Mouse (Mus musculus): ENCODE results near the gene 9230102O04Rik. TPM values are rescaled to one million over a fixed set of nuclear protein-coding genes. Genes with fewer than 3 reads are reported as not detected.

The 9230102O04Rik gene
- polyA plus RNA-seq, 1 experiment from 2014 or later, result not detected

DNA sequence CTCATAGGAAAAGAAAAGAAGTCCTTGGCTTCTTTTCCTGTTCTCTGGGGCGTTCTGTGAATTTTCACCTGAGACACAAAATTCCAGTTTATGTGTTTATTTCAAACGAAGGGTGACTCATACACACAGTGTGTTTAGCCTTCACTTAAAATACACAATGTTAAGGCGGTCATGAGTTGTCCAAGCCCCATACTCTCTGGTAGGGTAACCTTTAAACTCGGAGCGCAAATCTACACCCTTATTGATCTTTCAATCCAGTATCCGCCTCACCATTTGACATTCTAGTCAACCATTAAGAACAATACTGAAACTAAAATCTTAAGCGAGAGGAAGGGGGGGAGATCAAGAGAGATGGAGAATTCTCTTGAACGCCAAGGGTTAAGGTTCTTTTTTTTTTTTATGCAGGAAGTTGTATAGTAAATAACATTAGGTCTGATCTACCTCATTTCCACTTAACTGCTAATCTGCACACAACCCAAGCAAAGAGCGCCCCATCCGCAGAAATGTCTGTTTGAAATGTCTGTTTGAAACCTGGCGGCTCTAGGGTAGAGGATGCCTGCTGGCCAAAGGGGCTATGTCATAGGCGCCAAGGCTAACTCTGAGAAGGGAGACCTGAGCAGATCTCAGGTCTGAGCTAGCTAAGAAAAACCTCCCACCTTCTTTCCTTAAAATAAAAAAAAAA is 13.5 kb downstream of the 9230102O04Rik start:
- Histone ChIP-seq H3K27me3 (ENCODE audit: control insufficient read depth, insufficient read depth, low read depth, low read length) (peaks cover 66% of the 10 kb centered on the region), H3K9ac (ENCODE audit: low read length) (no peak overlapping the region), H3K36me3 (ENCODE audit: control insufficient read depth, insufficient read depth, low read length) (no peaks in the 10 kb centered on the region), H3K4me1 (replicated peaks; ENCODE audit: control insufficient read depth, insufficient read depth, low read length) (peaks cover 15% of the 10 kb centered on the region), H3K9me3 (ENCODE audit: control insufficient read depth, low read length) (no peaks in the 10 kb centered on the region), H3K27ac (ENCODE audit: low read length) (no peak overlapping the region), H3K4me3 (ENCODE audit: low read length) (peak overlapping the region; percentile 62), H3K4me2 (ENCODE audit: low read depth, low read length) (peak overlapping the region; percentile 99; the same call in 1 of the 2 replicates)
- 30% methylated on average over 12 of the region's 12 CpGs for WGBS
- ATAC-seq (ENCODE audit: low read depth), result no peak

DNA sequence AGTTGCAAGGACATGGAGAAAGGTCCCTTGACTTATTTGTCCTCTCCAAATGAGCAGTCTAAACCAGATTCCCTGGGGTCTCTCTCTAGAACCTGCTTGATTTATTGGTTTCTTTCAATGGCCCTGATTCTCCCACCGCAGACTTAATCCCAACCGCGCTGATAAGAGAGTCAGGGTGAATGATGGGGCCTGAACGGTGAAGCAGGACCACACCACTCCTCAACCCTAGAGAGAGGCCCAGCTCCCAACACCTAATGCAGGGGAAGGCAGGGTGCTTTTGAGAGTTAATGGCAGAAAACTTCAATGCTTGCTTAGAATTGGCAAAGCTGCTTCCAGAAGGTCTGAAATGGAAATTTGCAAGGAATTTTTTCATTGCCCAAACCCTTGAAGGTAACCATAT is 14.1 kb downstream of the 9230102O04Rik start:
- peaks cover 15% of the 10 kb centered on the region for H3K4me1 ChIP-seq (replicated peaks; ENCODE audit: control insufficient read depth, insufficient read depth, low read length)
- no peak overlapping the region for H3K4me2 ChIP-seq (ENCODE audit: low read depth, low read length)
- H3K27ac ChIP-seq (ENCODE audit: low read length), result no peak overlapping the region
- H3K9me3 ChIP-seq (ENCODE audit: control insufficient read depth, low read length), result no peaks in the 10 kb centered on the region
- ATAC-seq (ENCODE audit: low read depth), result no peak
- peaks cover 62% of the 10 kb centered on the region for H3K27me3 ChIP-seq (ENCODE audit: control insufficient read depth, insufficient read depth, low read depth, low read length)
- H3K4me3 ChIP-seq (ENCODE audit: low read length), result no peak overlapping the region
- H3K36me3 ChIP-seq (ENCODE audit: control insufficient read depth, insufficient read depth, low read length), result no peaks in the 10 kb centered on the region
- 36% methylated on average over 4 of the region's 4 CpGs for WGBS
- H3K9ac ChIP-seq (ENCODE audit: low read length), result no peak overlapping the region

DNA sequence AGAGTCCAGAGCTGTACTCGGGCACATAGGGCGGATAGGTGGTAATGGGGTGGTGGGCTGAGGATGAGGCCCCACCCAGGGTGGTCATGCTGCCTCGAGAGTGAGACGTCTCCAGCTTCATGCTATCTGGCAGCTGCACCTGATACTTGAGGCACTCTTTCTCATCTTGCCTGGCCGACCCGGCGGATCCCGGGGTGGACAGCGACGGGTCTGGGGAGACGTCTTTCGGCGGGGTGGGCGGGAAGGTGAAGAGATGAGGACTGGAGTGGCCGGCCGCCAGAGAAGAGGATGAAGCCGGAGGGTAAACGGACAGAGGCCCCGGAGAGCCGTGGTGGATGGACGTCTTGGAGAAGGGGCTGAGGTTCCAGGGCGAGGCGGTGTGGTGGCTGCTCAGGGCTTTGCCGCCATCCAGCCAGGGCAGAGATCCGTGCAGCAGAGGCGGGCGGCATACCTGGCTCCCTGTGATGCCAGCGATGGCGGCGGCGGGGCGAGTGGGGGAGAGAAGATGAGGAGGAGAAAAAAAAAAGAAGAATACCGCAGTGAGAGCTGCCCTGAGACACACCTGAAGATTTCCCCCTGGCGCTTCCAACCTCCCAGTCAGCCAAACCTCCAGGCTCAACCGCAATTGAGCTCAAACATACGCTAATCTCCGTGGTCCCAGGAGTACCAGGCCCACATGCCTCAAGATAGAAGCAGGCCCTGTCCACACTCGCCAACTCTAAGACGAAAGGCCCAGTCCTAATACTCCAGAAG is 14.7 kb downstream of the 9230102O04Rik start:
- Histone ChIP-seq H3K4me3 (ENCODE audit: low read length) (no peak overlapping the region), H3K36me3 (ENCODE audit: control insufficient read depth, insufficient read depth, low read length) (no peaks in the 10 kb centered on the region), H3K9ac (ENCODE audit: low read length) (no peak overlapping the region), H3K27ac (ENCODE audit: low read length) (no peak overlapping the region), H3K27me3 (ENCODE audit: control insufficient read depth, insufficient read depth, low read depth, low read length) (peaks cover 56% of the 10 kb centered on the region), H3K9me3 (ENCODE audit: control insufficient read depth, low read length) (no peaks in the 10 kb centered on the region), H3K4me1 (replicated peaks; ENCODE audit: control insufficient read depth, insufficient read depth, low read length) (peaks cover 12% of the 10 kb centered on the region), H3K4me2 (ENCODE audit: low read depth, low read length) (no peak overlapping the region)
- WGBS, result 20% methylated on average over 39 of the region's 39 CpGs
- ATAC-seq (ENCODE audit: low read depth), result no peak

DNA sequence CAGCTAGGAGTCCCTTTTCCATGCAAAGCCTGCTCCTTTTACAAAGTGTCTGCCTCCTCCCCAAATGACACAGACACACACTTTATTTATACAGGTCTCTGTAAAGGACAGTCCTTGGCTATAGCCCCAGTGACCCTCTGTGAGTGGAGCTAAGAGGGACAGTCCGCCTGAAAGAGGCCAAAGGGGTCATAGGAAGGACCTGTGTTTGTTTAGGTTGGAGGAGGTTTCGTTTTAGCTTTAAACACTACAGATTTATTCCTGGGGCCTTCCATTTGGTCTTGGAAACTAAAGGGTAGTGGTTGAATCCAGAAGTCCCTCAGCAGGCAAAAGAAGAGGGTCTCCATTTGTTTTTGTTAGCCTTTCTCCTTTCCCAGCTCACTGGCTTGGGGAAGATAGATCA is 15.6 kb downstream of the 9230102O04Rik start:
- peaks cover 12% of the 10 kb centered on the region for H3K4me1 ChIP-seq (replicated peaks; ENCODE audit: control insufficient read depth, insufficient read depth, low read length)
- H3K9ac ChIP-seq (ENCODE audit: low read length), result no peak overlapping the region
- no peak overlapping the region for H3K27ac ChIP-seq (ENCODE audit: low read length)
- no peak for ATAC-seq (ENCODE audit: low read depth)
- H3K36me3 ChIP-seq (ENCODE audit: control insufficient read depth, insufficient read depth, low read length), result no peaks in the 10 kb centered on the region
- H3K4me3 ChIP-seq (ENCODE audit: low read length), result no peak overlapping the region
- 41% methylated on average over 2 of the region's 2 CpGs for WGBS
- no peaks in the 10 kb centered on the region for H3K9me3 ChIP-seq (ENCODE audit: control insufficient read depth, low read length)
- no peak overlapping the region for H3K4me2 ChIP-seq (ENCODE audit: low read depth, low read length)
- H3K27me3 ChIP-seq (ENCODE audit: control insufficient read depth, insufficient read depth, low read depth, low read length), result peaks cover 56% of the 10 kb centered on the region

DNA sequence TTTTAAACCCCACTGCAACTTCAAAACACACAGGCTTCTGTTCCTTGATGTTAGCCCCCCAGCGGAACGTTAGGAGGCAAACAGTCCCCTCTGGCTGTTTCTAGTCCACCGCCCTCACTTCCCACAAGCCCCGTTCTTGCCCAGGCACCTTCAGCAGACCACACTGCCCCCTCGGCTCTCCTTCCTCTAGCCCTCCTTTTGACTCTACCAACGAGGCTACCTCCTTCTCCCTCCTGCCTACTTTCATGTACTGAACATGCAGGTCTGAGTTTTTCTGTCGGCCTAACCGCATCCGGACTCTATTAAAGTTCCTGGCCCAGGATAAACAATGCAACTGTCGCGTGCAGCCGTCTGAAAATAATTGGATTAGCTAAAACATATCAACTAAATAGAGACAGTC is 16.7 kb downstream of the 9230102O04Rik start:
- Histone ChIP-seq H3K27me3 (ENCODE audit: control insufficient read depth, insufficient read depth, low read depth, low read length) (peaks cover 50% of the 10 kb centered on the region), H3K4me2 (ENCODE audit: low read depth, low read length) (no peak overlapping the region; the same call in 1 of the 2 replicates), H3K36me3 (ENCODE audit: control insufficient read depth, insufficient read depth, low read length) (no peaks in the 10 kb centered on the region), H3K4me1 (replicated peaks; ENCODE audit: control insufficient read depth, insufficient read depth, low read length) (peaks cover 5% of the 10 kb centered on the region), H3K4me3 (ENCODE audit: low read length) (no peak overlapping the region), H3K9me3 (ENCODE audit: control insufficient read depth, low read length) (no peaks in the 10 kb centered on the region), H3K27ac (ENCODE audit: low read length) (no peak overlapping the region), H3K9ac (ENCODE audit: low read length) (no peak overlapping the region)
- ATAC-seq (ENCODE audit: low read depth), result no peak
- WGBS, result 22% methylated on average over 12 of the region's 12 CpGs

DNA sequence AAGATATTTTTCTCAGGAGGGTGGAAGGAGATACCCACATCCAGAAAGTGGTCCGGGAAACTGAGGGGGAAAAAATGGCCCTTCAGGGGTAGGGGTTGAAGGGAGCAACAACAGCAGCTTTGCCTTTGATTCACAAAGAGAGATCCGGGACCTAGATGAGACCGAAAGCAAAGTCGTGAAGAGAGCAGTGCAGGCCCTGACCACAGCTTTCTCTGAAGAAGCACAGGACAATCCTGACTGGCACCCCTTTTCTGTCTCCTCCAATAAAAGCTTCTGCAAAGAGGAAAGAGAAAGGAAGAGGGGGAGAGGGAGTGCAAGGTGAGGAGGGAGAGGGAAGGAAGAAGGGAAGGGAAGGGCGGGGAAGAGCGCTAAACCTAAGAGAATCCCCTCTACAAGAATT is 17.5 kb downstream of the 9230102O04Rik start:
- ATAC-seq (ENCODE audit: low read depth), result no peak
- Histone ChIP-seq H3K27ac (ENCODE audit: low read length) (no peak overlapping the region), H3K27me3 (ENCODE audit: control insufficient read depth, insufficient read depth, low read depth, low read length) (peaks cover 43% of the 10 kb centered on the region), H3K9me3 (ENCODE audit: control insufficient read depth, low read length) (no peaks in the 10 kb centered on the region), H3K9ac (ENCODE audit: low read length) (no peak overlapping the region), H3K4me2 (ENCODE audit: low read depth, low read length) (no peak overlapping the region), H3K4me1 (replicated peaks; ENCODE audit: control insufficient read depth, insufficient read depth, low read length) (no peaks in the 10 kb centered on the region), H3K4me3 (ENCODE audit: low read length) (no peak overlapping the region), H3K36me3 (ENCODE audit: control insufficient read depth, insufficient read depth, low read length) (no peaks in the 10 kb centered on the region)
- WGBS, result 53% methylated on average over 6 of the region's 6 CpGs

DNA sequence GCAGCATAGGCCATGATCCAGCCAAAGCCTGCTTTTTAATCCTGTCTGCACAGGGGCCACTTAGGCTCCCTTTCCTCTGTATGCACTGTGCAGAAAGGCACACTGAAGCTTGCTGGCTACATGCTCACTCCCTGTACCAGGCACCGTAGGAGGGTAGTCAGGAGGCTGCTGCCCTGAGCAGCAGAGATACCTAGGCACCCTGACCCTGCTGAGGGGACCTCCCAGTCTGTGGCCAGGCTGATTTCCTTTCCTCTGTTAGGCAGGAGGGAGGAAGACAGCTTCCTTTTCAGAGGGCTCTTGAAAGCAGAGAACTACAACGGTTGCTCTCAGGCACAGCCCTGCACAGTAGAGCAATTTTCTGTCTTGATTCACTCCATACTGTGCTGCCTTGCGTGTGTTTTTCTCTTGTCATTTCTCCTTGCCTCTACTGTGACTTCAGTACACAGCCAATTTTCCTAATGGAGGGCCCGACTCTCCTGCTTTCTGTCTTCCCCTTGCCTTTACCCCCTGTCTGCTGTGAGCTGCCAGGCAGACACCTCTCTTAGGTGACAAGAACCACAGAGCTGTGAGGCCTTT is 18.1 kb downstream of the 9230102O04Rik start:
- Histone ChIP-seq H3K9ac (ENCODE audit: low read length) (no peak overlapping the region), H3K27me3 (ENCODE audit: control insufficient read depth, insufficient read depth, low read depth, low read length) (peaks cover 39% of the 10 kb centered on the region), H3K9me3 (ENCODE audit: control insufficient read depth, low read length) (no peaks in the 10 kb centered on the region), H3K4me1 (replicated peaks; ENCODE audit: control insufficient read depth, insufficient read depth, low read length) (no peaks in the 10 kb centered on the region), H3K36me3 (ENCODE audit: control insufficient read depth, insufficient read depth, low read length) (no peaks in the 10 kb centered on the region), H3K4me2 (ENCODE audit: low read depth, low read length) (no peak overlapping the region), H3K27ac (ENCODE audit: low read length) (no peak overlapping the region), H3K4me3 (ENCODE audit: low read length) (no peak overlapping the region)
- 42% methylated on average over 4 of the region's 4 CpGs for WGBS
- ATAC-seq (ENCODE audit: low read depth), result no peak

DNA sequence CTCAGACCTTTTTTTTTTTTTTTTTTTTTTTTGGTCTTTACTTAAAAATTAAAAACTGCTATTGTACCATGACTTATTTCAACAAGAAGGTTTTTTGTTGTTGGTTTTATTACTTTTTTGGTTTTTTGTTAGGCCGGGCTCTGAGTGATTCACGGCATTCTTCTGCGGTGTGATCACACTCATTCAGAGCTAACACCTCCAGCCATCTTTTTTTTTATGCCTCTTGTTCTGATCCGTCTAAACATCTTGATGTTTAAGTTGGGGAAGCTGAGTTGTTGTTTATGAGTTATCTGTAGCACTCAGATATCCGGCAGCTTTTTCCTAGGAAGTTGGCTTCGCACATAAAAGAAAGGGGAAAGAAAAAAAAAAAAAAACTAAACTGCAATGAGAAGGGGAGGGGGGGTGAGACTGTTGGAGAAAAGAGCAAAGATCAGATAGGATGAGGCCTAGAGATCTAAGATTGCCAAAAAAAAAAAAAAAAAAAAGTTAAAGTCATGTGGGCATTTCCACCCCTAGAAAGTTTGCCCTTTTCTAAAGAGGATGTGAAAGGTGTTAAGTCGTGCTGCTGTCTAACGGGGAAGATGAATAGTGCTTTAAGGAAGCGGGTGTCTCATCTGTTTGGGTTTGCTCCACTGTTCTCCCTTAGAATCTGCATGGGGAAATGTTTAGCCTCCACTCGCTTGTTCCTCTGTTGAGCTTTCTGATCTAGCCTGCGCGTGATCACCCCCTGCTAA is 22.1 kb downstream of the 9230102O04Rik start:
- H3K4me2 ChIP-seq (ENCODE audit: low read depth, low read length), result no peak overlapping the region
- H3K36me3 ChIP-seq (ENCODE audit: control insufficient read depth, insufficient read depth, low read length), result no peaks in the 10 kb centered on the region
- H3K9me3 ChIP-seq (ENCODE audit: control insufficient read depth, low read length), result no peaks in the 10 kb centered on the region
- no peaks in the 10 kb centered on the region for H3K4me1 ChIP-seq (replicated peaks; ENCODE audit: control insufficient read depth, insufficient read depth, low read length)
- H3K27ac ChIP-seq (ENCODE audit: low read length), result no peak overlapping the region
- H3K9ac ChIP-seq (ENCODE audit: low read length), result no peak overlapping the region
- ATAC-seq (ENCODE audit: low read depth), result peak; percentile 26; the same call in 1 of the 2 replicates
- 48% methylated on average over 12 of the region's 12 CpGs for WGBS
- no peak overlapping the region for H3K4me3 ChIP-seq (ENCODE audit: low read length)
- peaks cover under 1% of the 10 kb centered on the region for H3K27me3 ChIP-seq (ENCODE audit: control insufficient read depth, insufficient read depth, low read depth, low read length)

DNA sequence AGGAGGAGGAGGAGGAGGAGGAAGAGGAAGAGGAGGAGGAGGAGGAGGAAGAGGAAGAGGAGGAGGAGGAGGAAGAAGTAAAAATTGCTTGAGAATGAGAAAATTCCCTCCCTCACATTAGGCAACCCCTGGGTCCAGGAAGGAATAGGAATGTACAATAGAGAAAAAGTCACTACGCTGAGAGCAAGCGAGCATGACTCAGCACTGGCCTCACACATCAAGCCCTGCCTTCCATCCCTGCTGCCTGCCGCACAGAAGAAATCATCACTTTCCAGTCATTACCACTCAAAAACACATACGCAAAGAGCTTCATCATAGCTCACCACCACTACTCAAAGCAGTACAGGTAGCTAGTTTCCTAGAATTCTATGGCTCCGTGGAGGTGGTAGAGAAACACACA is 28.6 kb downstream of the 9230102O04Rik start:
- Histone ChIP-seq H3K4me3 (ENCODE audit: low read length) (no peak overlapping the region), H3K9ac (ENCODE audit: low read length) (no peak overlapping the region), H3K4me2 (ENCODE audit: low read depth, low read length) (no peak overlapping the region), H3K27ac (ENCODE audit: low read length) (no peak overlapping the region), H3K27me3 (ENCODE audit: control insufficient read depth, insufficient read depth, low read depth, low read length) (no peaks in the 10 kb centered on the region), H3K9me3 (ENCODE audit: control insufficient read depth, low read length) (no peaks in the 10 kb centered on the region), H3K4me1 (replicated peaks; ENCODE audit: control insufficient read depth, insufficient read depth, low read length) (no peaks in the 10 kb centered on the region), H3K36me3 (ENCODE audit: control insufficient read depth, insufficient read depth, low read length) (no peaks in the 10 kb centered on the region)
- 67% methylated on average over 5 of the region's 5 CpGs for WGBS
- ATAC-seq (ENCODE audit: low read depth), result no peak
